Mouse (Mus musculus): ENCODE measurements at regions not wholly inside any gene's neighbourhood (a gene's known extent, or its start where the extent isn't known, plus 50 kb on each side); places are given as distances from the start of the nearest gene placed in this dataset.
A peak's percentile ranks its signal among the peaks of the same experiment; 100 is the strongest.

GRCm38 (mm10) chr12:7777220-7778055, 200.0 kb upstream of the Apob start:
- DNase-seq (ENCODE audit: low read depth, low spot score), result peak; percentile 68

GRCm38 (mm10) chr12:7778056-7778440, 199.4 kb upstream of the Apob start:
- DNase-seq (ENCODE audit: low read depth, low spot score), result no peak

- no peak for DNase-seq (ENCODE audit: low read depth, low spot score)
Measured at GRCm38 (mm10) chr12:7816616-7817015, 160.8 kb upstream of the Apob start.

- no peak for DNase-seq (ENCODE audit: low read depth, low spot score)
Measured at GRCm38 (mm10) chr12:7820006-7820704, 157.3 kb upstream of the Apob start.

GRCm38 (mm10) chr12:7820718-7821117, 156.7 kb upstream of the Apob start:
- DNase-seq (ENCODE audit: low read depth, low spot score), result no peak

GRCm38 (mm10) chr12:7835731-7836130, 141.7 kb upstream of the Apob start:
- no peak for DNase-seq (ENCODE audit: low read depth, low spot score)

GRCm38 (mm10) chr12:7853876-7854275, 123.6 kb upstream of the Apob start:
- no peak for DNase-seq (ENCODE audit: low read depth, low spot score)

- DNase-seq (ENCODE audit: low read depth, low spot score), result no peak
Measured at GRCm38 (mm10) chr12:7855683-7856082, 121.8 kb upstream of the Apob start.

GRCm38 (mm10) chr12:7859533-7859932, 117.9 kb upstream of the Apob start:
- no peak for DNase-seq (ENCODE audit: low read depth, low spot score)

- no peak for DNase-seq (ENCODE audit: low read depth, low spot score)
Measured at GRCm38 (mm10) chr12:7870004-7870403, 107.4 kb upstream of the Apob start.

GRCm38 (mm10) chr12:7870473-7870872, 107.0 kb upstream of the Apob start:
- no peak for DNase-seq (ENCODE audit: low read depth, low spot score)

- no peak for DNase-seq (ENCODE audit: low read depth, low spot score)
Measured at GRCm38 (mm10) chr12:7875454-7875853, 102.0 kb upstream of the Apob start.

- no peak for DNase-seq (ENCODE audit: low read depth, low spot score)
Measured at GRCm38 (mm10) chr12:7876302-7877063, 101.0 kb upstream of the Apob start.

GRCm38 (mm10) chr12:7878761-7879160, 98.7 kb upstream of the Apob start:
- DNase-seq (ENCODE audit: low read depth, low spot score), result no peak

- no peak for DNase-seq (ENCODE audit: low read depth, low spot score)
Measured at GRCm38 (mm10) chr12:7896156-7896555, 81.3 kb upstream of the Apob start.

GRCm38 (mm10) chr12:7905329-7905728, 72.1 kb upstream of the Apob start:
- no peak for DNase-seq (ENCODE audit: low read depth, low spot score)

GRCm38 (mm10) chr12:7906831-7907230, 70.6 kb upstream of the Apob start:
- DNase-seq (ENCODE audit: low read depth, low spot score), result no peak

- DNase-seq (ENCODE audit: low read depth, low spot score), result no peak
Measured at GRCm38 (mm10) chr12:7909746-7910360, 67.6 kb upstream of the Apob start.

- no peak for DNase-seq (ENCODE audit: low read depth, low spot score)
Measured at GRCm38 (mm10) chr12:7910509-7910908, 66.9 kb upstream of the Apob start.

GRCm38 (mm10) chr12:7918385-7918784, 59.1 kb upstream of the Apob start:
- DNase-seq (ENCODE audit: low read depth, low spot score), result no peak

GRCm38 (mm10) chr12:7918967-7919708, 58.3 kb upstream of the Apob start:
- no peak for DNase-seq (ENCODE audit: low read depth, low spot score)
